Mouse (Mus musculus): ENCODE results near the gene Cyb561d2.
"Not testable (repeated sequence)": the region's sequence is repeated elsewhere in the genome, so short reads cannot be mapped to it uniquely, and the experiment has no call there.

The Cyb561d2 gene

DNA sequence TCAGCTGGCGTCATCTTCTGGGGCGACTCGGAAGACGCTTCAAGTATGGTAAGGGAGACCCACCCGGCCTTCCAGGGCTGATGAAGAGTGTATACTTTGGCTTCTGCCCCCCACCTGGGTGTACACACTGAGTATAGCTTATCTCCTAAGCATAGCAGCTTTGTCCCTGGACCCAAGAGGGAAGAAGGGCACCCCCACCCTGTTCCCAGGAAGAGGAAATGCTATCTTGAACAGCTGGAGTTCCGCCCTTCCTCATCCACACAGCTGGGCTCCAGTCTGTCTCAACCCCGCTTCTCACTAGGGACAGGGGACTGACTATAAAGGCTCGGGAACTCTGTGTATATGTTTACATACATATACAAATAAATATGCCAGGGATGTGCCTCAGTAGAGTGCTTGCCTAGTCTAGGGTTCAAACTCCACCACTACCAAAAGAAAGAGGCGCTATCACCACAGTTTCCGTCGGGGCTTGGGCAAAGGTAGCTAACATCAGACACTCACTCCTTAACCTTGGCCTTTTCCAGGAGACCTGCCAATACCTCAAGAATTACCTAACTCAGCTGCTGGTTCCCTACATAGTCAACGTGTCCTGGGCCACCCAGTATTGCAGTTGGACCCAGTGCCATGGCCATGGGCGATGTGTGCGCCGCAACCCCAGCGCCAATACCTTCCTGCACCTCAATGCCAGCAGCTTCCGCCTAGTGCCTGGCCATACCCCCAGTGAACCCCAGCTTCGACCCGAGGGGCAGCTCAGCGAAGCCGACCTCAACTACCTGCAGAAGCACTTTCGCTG, 29.7 kb upstream of the Cyb561d2 start:
- no peak for DNase-seq (ENCODE audit: low spot score in 2 of 2)

DNA sequence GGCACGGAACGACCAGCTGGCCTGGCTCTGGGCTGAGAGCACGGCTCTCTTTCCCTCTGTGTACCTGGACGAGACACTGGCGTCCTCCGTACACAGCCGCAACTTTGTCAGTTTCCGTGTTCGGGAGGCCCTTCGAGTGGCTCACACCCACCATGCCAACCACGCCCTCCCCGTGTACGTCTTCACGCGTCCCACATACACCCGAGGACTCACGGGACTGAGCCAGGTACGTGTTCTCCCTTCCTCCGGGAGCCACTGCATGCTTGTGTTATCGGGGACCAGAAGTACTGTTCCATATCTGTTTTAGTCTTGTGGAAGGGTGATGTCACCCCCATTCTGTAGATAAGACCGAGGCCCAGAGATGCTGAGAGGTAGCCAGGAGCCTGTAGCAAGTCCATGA, 28.9 kb upstream of the Cyb561d2 start:
- no peak for DNase-seq (ENCODE audit: low spot score in 2 of 2)

DNA sequence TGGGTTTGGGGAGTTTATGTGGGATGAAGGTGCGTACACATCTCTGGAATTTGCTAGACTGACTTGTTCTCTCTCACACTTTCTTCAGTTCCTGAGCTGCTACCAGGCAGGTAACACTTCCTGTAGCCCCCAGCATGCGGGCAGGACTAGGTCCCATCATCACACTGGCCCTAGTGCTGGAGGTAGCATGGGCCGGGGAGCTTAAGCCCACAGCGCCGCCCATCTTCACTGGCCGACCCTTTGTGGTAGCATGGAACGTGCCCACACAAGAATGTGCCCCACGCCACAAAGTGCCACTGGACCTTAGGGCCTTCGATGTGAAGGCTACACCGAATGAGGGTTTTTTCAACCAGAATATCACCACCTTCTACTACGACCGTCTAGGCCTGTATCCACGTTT, 28.0 kb upstream of the Cyb561d2 start:
- DNase-seq (ENCODE audit: low spot score in 2 of 2): no peak

DNA sequence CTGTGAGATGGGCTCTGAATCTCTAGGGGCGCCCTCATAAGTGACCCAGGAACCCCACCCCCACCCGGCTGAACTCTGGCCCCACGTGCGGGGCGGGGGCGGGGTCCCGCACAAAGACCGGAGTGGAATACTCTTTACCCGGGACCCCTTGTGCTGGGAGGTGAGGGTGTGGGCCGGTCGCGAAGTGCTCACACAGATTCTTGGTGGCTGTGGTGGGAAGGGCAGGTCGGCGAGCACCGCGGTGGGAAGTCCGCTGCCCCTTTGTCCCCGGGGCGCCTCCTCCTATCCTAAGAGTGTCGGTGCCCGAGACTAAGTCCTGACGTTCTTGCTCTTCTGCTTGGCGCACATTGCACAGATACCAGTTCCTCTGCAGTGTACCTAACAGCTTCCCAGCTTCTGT, 27.3 kb upstream of the Cyb561d2 start:
- no peak for DNase-seq (ENCODE audit: low spot score in 2 of 2)

DNA sequence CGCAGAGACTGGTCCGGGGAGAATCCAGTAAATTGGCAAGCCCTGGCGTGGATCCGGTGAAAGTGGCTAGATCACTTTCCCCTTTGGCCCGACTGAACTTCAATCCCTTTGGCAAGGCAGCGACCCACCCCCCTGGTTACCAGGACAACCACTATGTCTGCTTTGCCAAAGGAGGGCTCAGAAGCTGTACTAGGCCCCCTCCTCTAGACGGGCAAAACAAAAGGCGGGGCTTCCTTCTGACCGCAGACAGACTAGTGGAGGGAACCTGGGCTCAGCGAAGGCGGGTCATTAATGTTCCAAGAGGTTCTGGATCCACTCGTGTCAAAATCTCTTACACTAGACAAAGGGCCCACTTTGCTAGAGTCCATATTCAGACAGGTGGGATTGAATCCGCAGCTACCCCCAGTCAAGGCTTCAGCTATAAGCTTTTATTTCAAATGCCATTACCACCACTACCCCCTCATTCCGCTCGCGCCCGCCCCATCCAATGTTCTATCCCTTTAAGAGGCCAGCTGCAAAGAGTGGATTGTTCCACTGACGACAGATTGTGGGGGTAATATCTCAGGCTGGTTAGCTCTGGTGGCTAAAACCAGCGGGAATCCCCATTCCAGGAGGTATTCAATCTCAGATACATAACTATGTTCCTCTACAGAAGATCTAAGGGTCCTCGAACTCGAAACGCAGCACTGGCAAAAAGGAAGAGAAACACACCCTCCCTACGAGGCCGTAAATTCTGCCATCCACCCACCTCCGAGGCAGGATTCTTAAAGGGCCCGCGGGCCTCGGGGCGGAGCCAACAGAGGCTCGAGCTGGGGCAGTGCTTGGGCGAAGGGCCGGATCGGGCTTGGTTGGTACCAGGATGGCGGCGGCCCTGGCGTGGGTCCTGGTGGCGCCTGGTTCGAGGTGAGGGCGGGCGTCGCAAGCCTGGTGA, 26.6 kb upstream of the Cyb561d2 start:
- DNase-seq (ENCODE audit: low spot score in 2 of 2): peak; percentile 77 to 82

DNA sequence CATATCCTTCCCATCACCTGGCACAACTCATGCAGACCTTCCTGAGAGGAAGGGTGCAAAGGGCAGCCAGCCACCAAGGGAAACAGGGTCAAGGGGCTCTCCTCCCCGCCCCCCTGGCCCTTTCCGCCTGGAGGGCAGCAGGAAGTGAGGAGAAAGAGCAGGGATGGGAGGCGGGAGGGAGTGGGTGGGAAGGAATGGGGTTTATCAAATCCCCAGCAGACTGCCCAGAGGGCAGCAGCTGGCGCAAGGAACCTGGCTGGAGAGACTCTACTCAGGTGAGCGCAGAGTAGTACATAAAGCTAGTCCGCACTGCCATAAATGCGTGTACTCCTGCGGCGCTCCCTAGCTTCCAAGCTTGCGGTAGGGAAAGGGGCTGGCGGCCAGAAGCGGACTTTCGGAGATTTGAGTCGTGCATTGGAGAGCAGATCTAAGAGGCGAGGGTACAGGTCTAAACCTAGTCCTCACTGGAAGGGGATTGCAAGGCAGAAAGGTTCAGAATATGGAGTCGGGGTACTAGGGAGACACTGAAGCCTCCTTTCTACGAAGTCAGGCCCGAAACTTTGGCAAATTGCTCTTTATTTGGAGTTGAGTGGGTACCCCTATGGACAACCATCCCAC, 25.8 kb upstream of the Cyb561d2 start, which contains the start of gene Hyal2:
Hyal2 (plus strand) TSS at position 244 of the 618 bp plus-strand sequence.
- no peak for DNase-seq (ENCODE audit: low spot score in 2 of 2)

DNA sequence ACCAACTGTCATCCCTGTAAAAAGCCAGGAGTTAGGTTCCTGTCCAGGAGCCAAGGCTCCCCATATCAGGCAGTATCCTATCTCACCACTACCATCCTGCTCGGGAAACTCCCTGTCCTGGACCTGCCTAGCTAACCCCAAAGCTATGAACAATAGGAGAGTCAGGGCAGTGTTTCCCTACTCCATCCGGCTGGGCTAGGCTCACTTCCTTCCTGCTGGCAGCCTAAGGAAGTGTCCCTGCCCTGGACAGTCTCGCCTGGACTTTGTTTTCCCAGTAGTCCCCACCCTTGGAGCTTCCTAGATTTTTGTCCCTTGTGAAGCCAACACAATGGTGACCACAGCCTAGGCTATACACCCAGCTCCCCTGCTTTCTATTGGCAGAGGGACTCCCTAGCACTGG, 24.9 kb upstream of the Cyb561d2 start:
- no peak for DNase-seq (ENCODE audit: low spot score in 2 of 2)

DNA sequence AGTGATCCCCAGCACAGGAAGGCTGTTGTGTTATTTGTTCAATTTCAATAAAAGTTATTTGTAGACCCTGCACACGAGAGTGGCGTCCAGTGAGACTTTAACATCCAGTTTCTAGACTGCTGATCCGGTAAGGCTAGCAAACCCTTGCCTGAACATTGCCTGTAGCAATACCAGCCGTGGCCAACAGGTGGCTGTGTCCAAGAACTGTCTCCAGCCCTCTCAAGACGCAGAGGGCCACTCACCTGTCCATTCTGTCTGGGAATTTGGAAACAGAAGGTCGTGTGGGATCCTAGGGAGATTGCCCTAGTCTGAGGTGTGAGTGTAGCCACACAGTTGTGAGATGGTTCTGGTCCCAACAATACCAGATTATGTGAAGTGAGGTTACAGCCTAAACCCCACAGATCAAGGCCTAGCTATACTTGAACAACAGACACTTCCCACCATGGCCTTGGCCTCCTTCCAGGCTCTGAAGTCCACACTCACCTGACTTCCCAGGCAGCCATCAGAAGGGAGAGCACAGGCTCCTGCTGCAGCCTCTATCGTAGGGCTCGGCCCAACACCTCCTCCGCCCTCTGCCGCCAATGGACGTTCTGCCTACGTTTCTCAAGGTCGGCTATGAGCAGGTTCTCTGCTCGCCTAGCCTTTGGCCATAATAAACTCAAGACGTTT, 24.2 kb upstream of the Cyb561d2 start:
- DNase-seq (ENCODE audit: low spot score in 2 of 2): peak in 1 of 2 experiments; percentile 67

DNA sequence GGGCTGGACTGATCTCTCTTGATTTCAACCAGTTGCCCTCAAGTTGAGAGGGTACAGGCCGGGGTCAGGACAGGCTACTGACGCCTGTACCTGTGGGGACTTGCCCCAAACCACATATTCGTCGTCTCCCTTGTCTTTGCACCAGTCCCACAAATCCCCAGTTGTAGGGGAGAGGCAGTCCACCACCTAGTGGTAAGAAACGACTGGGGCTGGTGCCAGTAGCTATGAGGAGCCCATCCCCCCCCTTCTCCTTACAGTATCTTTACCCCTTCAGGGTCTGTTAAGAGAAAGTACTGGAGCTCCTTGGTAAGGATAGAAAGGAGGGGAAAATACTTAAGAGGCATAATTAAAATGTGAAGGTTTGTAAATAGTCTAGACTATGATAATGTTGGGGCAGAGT, 23.6 kb upstream of the Cyb561d2 start:
- not testable (repeated sequence) for DNase-seq (ENCODE audit: low spot score in 2 of 2)

DNA sequence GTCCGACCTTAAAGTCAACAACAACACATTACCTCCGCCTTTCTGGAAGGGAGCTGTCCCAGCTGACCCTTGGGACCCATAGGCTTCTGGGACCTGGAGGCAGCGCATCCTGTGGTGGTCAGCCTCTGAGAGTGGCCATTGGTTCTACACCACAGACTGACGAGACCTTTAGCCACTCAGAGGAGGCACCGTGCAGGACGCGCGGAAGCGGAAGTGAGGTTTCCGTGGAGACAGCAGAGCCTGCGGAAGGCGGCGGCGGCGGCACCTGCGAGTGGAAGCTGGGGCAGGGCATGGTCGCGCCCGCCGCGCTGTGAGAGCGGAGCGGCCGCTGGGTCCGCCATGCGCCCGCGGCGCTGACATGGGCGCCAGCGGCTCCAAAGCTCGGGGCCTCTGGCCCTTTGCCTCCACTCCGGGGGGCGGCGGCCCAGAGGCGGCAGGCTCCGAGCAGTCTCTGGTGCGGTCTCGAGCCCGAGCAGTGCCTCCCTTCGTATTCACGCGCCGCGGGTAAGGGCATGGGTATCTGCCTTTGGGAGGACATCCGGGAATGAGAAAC, 21.1 kb upstream of the Cyb561d2 start, which contains the start of gene Tusc2:
Tusc2 (plus strand) TSS at position 227 of the 553 bp plus-strand sequence.
- peak; percentile 91 to 93 for DNase-seq (ENCODE audit: low spot score in 2 of 2)

DNA sequence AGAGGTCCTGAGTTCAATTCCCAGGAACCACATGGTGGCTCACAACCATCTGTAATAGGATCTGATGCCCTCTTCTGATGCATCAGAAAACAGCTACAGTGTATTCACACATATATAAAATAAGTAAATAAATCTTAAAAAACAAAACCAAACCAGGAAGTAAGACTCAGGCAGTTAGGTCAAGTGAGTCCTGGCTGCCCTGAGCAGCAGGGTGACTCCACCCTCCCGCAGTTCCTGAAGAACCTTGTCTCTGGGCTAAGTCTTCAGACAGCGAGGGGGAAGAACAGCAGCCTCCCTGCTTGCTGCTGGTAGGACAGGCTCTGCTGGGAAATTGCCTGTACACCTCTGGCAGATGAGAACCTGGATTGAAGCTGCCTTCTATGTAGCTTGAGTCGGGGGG, 14.4 kb upstream of the Cyb561d2 start:
- no peak for DNase-seq (ENCODE audit: low spot score in 2 of 2)

DNA sequence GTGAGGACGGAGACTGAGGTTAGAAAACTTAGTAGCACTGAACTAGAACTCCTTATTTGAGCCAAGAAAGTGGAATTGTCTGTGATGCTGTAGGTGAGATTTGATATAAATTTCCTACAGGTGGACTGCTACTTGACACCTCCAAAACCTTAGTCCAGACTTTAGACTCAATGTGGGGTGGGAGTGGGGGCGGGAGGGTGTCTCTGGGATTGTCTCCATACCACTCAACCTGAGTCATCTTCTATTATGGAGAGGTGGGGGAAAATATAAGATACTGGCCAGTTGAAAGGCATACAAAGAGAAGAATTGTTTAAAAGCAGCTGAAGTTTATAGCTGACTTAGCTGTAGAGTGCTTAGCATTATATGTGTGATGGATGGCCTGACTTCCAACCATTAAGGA, 13.7 kb upstream of the Cyb561d2 start:
- DNase-seq (ENCODE audit: low spot score in 2 of 2): no peak

DNA sequence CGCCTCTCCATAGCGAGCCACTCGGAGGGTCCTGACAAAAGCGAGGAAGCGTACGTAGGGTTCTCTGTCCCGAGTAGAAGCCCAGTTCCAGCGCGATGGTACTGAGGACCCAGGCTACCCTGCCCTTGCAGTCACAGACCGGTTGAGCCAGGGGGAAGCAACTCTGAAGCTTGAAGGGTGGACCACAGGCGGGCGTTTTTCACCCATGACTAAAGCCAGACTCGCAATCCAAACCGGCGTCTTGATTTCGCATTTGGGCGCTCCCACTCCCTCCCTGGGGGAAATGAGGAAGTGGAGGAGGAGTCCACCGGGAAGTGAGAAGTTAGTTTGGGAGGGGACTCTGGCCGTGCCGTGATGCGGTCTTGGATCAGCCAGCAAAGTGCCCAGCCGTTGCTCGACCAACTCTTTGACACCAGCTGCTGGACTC, 13.1 kb upstream of the Cyb561d2 start:
- DNase-seq (ENCODE audit: low spot score in 2 of 2): no peak

DNA sequence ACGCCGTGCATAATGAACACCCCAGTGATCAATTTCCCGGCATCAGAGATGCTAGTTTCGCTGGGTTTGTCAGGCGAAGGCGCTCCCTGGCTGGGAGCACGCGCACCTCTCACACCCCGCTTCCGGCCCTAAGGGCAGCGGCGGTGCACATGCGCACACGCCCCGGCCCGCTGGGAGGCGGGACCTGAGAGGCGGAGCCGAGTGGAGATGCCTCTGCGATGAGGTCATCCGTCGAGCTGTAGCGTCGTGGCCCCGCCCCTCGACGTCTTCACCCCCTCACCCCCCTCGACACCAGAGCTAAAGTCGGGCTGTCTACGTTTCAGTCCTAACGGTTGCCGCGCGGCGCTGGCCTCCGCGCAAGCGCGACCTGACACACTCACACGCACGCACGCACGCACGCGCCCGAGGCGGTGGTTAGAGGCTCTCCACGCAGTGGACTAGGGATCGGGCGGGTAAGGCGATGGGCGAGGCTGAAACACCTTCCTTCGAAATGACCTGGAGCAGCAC, 12.4 kb upstream of the Cyb561d2 start:
- peak; percentile 92 for DNase-seq (ENCODE audit: low spot score in 2 of 2)

DNA sequence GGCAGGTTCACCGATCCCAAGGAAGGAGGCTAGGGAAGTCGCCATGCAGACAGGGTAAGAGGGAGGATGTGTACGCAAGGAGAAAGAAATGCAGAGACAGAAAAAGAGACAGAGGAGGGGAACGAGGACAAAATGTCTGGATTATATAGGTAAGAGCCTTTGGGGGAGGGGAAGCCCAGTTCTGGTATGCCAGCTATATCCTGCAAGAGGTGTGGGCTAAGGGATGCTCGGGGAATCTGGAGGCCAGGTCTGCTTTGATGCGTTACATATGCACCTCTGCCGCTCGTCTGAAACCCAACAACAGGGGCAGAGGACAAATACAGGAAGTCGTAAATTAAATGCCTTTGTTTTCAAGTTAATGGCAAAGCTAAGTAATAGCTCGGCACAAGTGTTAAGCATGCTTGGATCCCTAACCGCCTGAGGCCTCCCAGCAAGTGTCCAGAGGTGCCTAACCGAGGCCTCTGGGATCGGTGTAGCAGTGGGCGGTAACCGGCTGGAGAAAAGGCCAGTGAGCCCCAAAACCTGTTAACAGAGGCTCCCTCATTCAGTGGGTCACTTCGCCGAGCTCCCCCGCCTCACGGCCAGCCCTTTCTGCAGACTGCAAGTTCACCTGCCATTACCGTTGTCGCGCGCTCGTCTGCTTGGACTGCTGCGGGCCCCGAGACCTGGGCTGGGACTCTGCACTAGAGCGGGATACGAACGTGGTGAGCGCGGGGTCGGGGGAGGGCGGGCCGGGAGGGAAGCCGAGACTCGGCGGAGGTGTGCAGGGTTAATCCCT, 11.7 kb upstream of the Cyb561d2 start:
- DNase-seq (ENCODE audit: low spot score in 2 of 2): no peak

DNA sequence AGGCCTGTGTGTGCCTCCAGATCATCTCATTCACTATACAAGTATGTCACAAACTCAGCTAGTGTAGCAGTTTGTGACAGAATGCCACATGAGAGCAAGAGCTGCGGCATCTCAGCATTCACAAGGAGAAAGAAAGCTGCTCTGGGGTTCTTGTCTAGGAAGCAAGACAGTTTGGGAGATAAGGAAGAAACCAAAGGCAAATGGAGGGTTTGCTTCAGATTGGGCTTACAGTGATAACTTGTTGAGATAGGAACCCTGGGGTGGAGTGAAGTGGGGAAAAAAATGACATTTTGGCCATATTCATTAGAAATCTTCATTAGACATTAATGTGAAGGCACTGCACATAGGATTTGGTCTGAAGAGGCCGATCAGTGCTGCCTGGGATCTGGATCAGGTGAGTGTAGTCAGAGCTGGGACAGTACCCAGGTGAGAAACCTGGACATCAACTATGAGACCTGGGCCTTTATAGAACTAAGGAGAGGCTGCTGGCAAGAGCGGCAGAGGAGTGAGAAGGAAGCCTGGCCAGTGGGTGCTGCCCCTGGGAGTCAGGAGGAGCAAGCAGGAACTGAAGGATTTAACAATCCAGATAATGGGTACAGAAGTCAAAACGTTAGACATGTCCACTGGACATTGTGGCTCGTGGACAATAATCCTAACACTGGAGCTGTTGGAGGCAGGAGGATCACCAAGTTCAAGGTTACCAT, 10.8 kb upstream of the Cyb561d2 start:
- DNase-seq (ENCODE audit: low spot score in 2 of 2): no peak

DNA sequence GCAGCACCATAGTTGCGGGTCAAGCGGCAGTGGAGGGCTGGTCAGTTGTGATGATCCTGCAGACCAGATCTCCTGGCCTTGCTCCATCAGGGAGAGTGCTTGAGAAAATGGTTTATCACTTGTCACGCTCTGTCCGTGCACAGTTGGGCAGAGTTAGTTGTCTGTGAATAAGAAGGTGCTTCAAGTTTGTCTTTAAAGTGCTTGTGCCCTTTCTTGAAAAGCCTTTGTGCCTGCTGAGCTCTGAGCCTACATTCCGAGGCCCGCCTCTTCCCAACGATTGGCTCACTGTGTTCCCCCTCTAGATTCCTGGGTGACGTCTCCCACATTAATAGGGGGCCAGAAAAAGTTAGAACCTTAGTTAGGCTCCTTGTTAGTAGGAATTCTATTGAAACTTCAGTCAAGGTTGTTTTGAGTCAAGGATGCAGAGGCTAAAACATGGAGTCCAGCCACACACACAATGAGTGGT, 9.9 kb upstream of the Cyb561d2 start:
- no peak for DNase-seq (ENCODE audit: low spot score in 2 of 2)

DNA sequence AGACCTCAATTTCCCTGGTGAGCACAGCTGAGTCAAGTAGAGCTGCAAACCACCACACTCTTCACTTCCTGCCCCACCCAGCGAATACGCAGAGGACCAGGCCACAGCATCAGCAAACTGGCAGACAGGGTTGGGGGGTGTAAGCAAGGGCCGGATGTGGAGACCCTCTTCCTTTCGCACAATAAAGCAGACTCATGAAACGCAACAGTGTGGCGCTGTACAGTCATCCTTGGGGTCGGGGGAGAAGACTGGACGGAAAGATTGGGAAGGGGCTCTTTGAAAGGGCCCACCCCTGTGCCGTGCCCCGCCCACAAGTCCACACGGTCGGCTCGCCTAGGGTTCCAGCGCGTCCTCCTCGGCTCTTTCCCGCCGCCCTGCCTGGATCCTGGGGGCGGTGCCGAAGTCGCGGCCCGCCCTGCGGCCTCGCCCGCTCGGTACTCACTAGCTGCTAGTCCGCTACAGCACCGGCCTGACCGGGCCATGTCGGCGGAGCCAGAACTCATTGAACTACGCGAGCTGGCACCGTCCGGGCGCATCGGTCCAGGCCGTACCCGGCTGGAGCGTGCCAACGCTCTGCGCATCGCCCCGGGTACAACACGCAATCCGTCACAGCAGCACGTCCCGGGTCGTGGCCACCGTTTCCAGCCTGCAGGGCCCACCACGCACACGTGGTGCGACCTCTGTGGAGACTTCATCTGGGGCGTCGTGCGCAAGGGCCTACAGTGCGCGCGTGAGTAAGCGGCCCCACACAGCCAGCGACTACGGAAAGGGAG, 9.3 kb upstream of the Cyb561d2 start, which contains the start of gene Rassf1:
Rassf1 (plus strand) TSS at position 439 of the 773 bp plus-strand sequence.
- no peak for DNase-seq (ENCODE audit: low spot score in 2 of 2)
